Mouse (Mus musculus): ENCODE results near the gene Fbxl5. TPM values are rescaled to one million over a fixed set of nuclear protein-coding genes. Genes with fewer than 3 reads are reported as not detected.
A peak's percentile ranks its signal among the peaks of the same experiment; 100 is the strongest.

The Fbxl5 gene
- polyA plus RNA-seq, 1 experiment from 2014 or later = 72.5 TPM

DNA sequence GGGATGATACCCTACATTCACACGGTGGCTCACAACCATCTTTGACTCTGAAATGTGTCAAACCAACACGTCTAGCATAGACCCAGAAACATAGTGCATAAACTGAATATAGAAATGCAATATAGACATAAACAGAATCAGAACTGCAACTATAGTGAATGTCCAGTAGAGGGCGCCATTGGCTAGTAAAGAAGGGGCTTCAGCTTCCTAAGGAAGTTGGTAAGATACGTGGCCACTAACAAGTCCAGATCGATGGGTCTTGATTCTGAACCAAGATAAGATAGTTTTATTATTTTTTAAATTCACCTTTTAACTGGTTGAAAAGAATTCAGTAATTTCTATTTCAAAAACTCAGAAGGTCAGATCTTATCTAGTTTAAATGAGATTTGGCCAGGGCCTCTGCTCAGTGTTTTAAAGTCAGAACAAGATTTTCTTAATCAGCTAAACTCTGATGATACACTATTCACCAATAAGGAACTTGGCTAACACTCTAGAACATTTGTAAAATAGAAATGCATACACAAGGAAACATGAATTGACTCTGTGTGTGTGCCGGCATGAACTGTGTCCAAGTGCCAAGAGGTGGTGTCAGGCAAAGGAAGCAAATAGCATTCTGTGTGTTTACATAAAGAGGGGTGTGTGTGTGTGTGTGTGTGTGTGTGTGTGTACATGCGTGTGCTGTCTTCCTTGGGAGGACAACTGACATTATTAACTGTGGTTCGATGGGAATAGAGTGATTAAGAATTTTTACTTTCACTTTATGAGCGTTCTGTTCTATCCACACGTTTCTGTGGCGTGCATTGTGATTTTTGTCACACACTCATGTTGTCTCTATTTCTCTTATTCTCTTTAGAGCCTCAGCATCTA lies 19.9 kb upstream of the Fbxl5 start:
- Histone ChIP-seq H3K4me2 (ENCODE audit: low read depth, low read length) (peak overlapping the region; percentile 53), H3K9me3 (ENCODE audit: control insufficient read depth, low read length) (no peaks in the 10 kb centered on the region), H3K27ac (ENCODE audit: low read length) (peak overlapping the region; percentile 35; the same call in 1 of the 2 replicates), H3K27me3 (ENCODE audit: control insufficient read depth, insufficient read depth, low read depth, low read length) (no peaks in the 10 kb centered on the region), H3K4me1 (replicated peaks; ENCODE audit: control insufficient read depth, insufficient read depth, low read length) (no peaks in the 10 kb centered on the region; the same call in 1 of the 2 replicates), H3K36me3 (ENCODE audit: control insufficient read depth, insufficient read depth, low read length) (no peaks in the 10 kb centered on the region), H3K9ac (ENCODE audit: low read length) (0 out of 2 replicates have a peak overlapping the region, but pooled peaks have one; percentile 12), H3K4me3 (ENCODE audit: low read length) (peak overlapping the region; percentile 24)
- peak; percentile 77 for ATAC-seq (ENCODE audit: low read depth)
- 19% methylated on average over 11 of the region's 11 CpGs for WGBS

DNA sequence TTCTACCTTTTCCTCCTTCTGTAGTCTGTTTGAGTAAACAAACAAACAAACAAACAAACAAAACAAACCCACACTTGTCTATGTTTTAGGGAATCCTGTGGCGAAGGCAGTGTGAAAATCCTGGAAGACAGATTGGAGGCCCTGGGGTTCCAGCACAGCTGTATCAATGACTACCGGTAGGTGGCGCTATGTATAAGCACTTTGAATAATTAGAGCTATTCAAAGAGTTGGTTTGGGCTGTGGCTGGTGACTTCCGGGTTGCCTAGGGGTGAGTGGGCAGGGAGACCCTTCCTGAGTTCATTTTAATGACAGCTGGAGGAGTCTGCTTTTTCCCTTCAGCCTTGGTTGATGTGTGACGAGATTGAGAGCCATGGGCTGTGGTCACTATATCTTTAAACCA lies 15.9 kb upstream of the Fbxl5 start:
- no peak for ATAC-seq (ENCODE audit: low read depth)
- no peaks in the 10 kb centered on the region for H3K4me1 ChIP-seq (replicated peaks; ENCODE audit: control insufficient read depth, insufficient read depth, low read length)
- H3K27ac ChIP-seq (ENCODE audit: low read length) = no peak overlapping the region
- no peaks in the 10 kb centered on the region for H3K36me3 ChIP-seq (ENCODE audit: control insufficient read depth, insufficient read depth, low read length)
- H3K4me3 ChIP-seq (ENCODE audit: low read length) = no peak overlapping the region
- H3K4me2 ChIP-seq (ENCODE audit: low read depth, low read length) = no peak overlapping the region
- no peaks in the 10 kb centered on the region for H3K27me3 ChIP-seq (ENCODE audit: control insufficient read depth, insufficient read depth, low read depth, low read length)
- H3K9ac ChIP-seq (ENCODE audit: low read length) = no peak overlapping the region
- 47% methylated on average over 5 of the region's 5 CpGs for WGBS
- H3K9me3 ChIP-seq (ENCODE audit: control insufficient read depth, low read length) = no peaks in the 10 kb centered on the region

DNA sequence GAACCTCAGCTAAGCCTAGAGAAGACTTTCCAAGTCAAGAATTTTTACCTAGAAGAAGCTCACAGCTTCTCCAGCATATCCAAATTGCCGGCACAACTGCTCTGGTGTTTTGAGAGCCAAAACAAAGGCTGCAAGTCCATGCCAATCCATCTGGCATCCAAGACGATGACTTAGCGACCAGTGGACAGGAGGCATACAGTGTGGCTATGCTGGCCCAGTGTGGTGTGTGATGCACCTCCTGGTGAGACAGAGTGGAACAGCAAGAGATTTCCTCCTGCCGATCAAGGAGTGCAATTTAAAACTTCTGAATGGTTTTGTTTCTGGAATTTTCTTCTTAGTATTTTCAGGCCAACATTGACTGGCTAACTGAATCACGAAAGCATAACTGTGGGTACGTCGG lies 15.2 kb upstream of the Fbxl5 start:
- no peak for ATAC-seq (ENCODE audit: low read depth)
- Histone ChIP-seq H3K4me1 (replicated peaks; ENCODE audit: control insufficient read depth, insufficient read depth, low read length) (no peaks in the 10 kb centered on the region), H3K4me2 (ENCODE audit: low read depth, low read length) (no peak overlapping the region), H3K27me3 (ENCODE audit: control insufficient read depth, insufficient read depth, low read depth, low read length) (no peaks in the 10 kb centered on the region), H3K9ac (ENCODE audit: low read length) (no peak overlapping the region), H3K27ac (ENCODE audit: low read length) (no peak overlapping the region), H3K4me3 (ENCODE audit: low read length) (no peak overlapping the region), H3K36me3 (ENCODE audit: control insufficient read depth, insufficient read depth, low read length) (no peaks in the 10 kb centered on the region), H3K9me3 (ENCODE audit: control insufficient read depth, low read length) (no peaks in the 10 kb centered on the region)
- 89% methylated on average over 7 of the region's 7 CpGs for WGBS

DNA sequence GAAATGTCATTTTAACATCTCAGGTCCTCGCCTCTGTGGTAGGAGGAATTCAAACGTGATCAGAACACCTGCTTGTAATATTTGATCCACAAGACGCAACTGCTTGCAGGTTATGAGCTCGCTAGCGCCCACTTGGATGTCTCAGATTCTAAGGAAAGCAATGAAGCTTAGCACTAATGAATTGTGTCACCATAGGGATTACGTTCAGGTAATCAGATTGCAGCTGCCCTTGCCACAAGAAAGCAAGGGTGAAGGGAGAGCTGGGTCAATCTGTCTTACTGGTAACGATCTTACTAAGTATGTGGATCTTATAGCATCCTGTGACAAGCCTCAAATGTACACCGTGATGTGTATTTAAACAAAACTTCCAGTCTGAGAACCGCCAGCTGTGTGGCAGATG lies 5.9 kb upstream of the Fbxl5 start:
- ATAC-seq (ENCODE audit: low read depth) = no peak
- no peak overlapping the region for H3K27ac ChIP-seq (ENCODE audit: low read length)
- H3K4me3 ChIP-seq (ENCODE audit: low read length) = no peak overlapping the region
- H3K9ac ChIP-seq (ENCODE audit: low read length) = no peak overlapping the region
- H3K27me3 ChIP-seq (ENCODE audit: control insufficient read depth, insufficient read depth, low read depth, low read length) = no peaks in the 10 kb centered on the region
- 63% methylated on average over 9 of the region's 9 CpGs for WGBS
- no peaks in the 10 kb centered on the region for H3K9me3 ChIP-seq (ENCODE audit: control insufficient read depth, low read length)
- H3K36me3 ChIP-seq (ENCODE audit: control insufficient read depth, insufficient read depth, low read length) = no peaks in the 10 kb centered on the region
- H3K4me2 ChIP-seq (ENCODE audit: low read depth, low read length) = no peak overlapping the region
- no peaks in the 10 kb centered on the region for H3K4me1 ChIP-seq (replicated peaks; ENCODE audit: control insufficient read depth, insufficient read depth, low read length)

DNA sequence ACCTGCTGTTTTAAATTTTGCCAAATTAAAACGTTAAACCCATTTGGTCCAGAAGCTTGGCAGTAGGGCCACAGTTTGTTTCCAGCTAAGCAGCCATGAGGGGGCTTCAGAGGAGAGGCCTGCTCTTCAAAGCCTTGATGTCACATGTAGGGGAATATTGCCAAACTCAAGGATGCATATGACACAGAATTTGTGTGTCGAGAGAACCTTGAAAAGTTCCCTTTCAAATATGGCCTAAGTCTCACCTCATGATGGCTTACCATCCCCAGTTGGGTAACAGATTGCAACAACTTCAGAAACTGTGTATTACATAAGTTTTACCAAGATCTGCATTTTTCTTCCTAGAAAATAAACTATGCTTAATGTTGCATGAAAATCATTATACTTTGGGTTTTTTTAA lies 5.4 kb upstream of the Fbxl5 start:
- 81% methylated on average over 2 of the region's 2 CpGs for WGBS
- no peak for ATAC-seq (ENCODE audit: low read depth)
- Histone ChIP-seq H3K4me2 (ENCODE audit: low read depth, low read length) (no peak overlapping the region), H3K27me3 (ENCODE audit: control insufficient read depth, insufficient read depth, low read depth, low read length) (no peaks in the 10 kb centered on the region), H3K36me3 (ENCODE audit: control insufficient read depth, insufficient read depth, low read length) (no peaks in the 10 kb centered on the region), H3K4me1 (replicated peaks; ENCODE audit: control insufficient read depth, insufficient read depth, low read length) (no peaks in the 10 kb centered on the region), H3K4me3 (ENCODE audit: low read length) (no peak overlapping the region), H3K9me3 (ENCODE audit: control insufficient read depth, low read length) (no peaks in the 10 kb centered on the region), H3K27ac (ENCODE audit: low read length) (no peak overlapping the region), H3K9ac (ENCODE audit: low read length) (no peak overlapping the region)

DNA sequence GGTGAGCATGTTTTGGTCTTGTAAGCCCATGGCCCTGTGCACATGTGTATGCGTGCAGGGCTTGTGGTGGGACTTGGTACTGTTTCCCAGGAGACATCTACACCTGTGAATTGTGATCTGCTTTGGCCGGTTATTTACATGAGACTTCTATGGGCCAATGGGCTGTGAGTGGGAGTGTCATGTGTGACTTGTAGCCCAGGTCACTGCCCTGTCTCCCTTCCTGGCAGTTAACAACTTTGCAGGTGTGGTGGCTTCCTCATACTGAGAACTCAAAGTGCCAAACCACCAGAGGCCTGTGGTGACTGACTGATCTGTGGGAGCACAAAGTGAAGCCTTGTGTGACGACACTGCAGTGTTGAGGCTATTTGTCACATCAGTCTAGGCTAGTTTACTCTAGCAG lies 3.1 kb upstream of the Fbxl5 start:
- ATAC-seq (ENCODE audit: low read depth) = 0 out of 2 replicates have a peak, but pooled peaks have one; percentile 24
- Histone ChIP-seq H3K9me3 (ENCODE audit: control insufficient read depth, low read length) (no peaks in the 10 kb centered on the region), H3K4me1 (replicated peaks; ENCODE audit: control insufficient read depth, insufficient read depth, low read length) (no peaks in the 10 kb centered on the region), H3K27me3 (ENCODE audit: control insufficient read depth, insufficient read depth, low read depth, low read length) (no peaks in the 10 kb centered on the region), H3K4me2 (ENCODE audit: low read depth, low read length) (no peak overlapping the region), H3K36me3 (ENCODE audit: control insufficient read depth, insufficient read depth, low read length) (no peaks in the 10 kb centered on the region), H3K9ac (ENCODE audit: low read length) (no peak overlapping the region), H3K4me3 (ENCODE audit: low read length) (no peak overlapping the region), H3K27ac (ENCODE audit: low read length) (no peak overlapping the region)
- WGBS = 76% methylated on average over 3 of the region's 3 CpGs

DNA sequence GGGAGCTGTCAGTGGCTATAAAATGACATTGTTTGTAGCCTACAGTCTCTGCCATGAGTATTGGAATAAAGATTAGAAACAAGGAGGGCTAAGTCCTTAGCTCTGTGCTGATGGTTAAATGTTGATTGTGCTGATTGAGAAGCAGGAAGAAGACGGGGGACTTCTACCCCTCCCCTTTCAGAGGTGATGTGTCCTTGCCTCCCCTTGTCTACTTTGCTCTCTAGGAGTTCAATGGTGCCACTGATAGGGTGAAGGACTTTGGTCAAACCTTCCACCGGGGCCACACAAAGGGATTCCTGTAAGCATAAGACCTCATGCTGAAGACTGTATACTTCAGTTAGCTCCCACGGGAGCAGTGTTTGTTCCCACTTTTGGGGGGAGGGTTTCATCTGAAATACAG lies 1.4 kb upstream of the Fbxl5 start:
- no peak overlapping the region for H3K27ac ChIP-seq (ENCODE audit: low read length)
- WGBS = 59% methylated on average over 3 of the region's 3 CpGs

DNA sequence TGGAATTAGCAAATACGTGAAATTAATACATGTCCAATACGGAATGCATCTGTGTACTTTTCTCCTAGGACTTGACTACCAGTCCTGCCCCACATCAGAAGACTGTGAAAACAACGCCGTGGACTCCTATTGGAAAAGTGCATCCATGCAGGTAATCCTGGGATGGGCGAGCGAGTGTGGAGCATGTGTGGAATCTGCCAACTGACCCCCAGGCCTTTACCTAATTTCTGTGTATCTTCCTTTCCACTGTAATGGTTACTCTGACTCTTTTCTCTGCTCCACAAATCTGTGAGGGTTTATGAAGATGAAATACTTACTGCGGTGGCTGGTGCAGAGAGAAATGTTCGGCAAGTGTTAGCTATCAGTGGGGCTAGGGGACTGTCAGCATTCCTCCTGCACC lies 761 bp upstream of the Fbxl5 start:
- Histone ChIP-seq H3K4me3 (ENCODE audit: low read length) (no peak overlapping the region), H3K36me3 (ENCODE audit: control insufficient read depth, insufficient read depth, low read length) (no peaks in the 10 kb centered on the region), H3K27ac (ENCODE audit: low read length) (no peak overlapping the region), H3K4me1 (replicated peaks; ENCODE audit: control insufficient read depth, insufficient read depth, low read length) (peaks cover 5% of the 10 kb centered on the region; the same call in 1 of the 2 replicates), H3K4me2 (ENCODE audit: low read depth, low read length) (no peak overlapping the region), H3K9me3 (ENCODE audit: control insufficient read depth, low read length) (no peaks in the 10 kb centered on the region), H3K9ac (ENCODE audit: low read length) (no peak overlapping the region), H3K27me3 (ENCODE audit: control insufficient read depth, insufficient read depth, low read depth, low read length) (no peaks in the 10 kb centered on the region)
- ATAC-seq (ENCODE audit: low read depth) = no peak
- WGBS = 91% methylated on average over 8 of the region's 8 CpGs

More for the DNA sequence above, 1.4 kb upstream of the Fbxl5 start:
- H3K4me2 ChIP-seq (ENCODE audit: low read depth, low read length) = no peak overlapping the region
- H3K9me3 ChIP-seq (ENCODE audit: control insufficient read depth, low read length) = no peaks in the 10 kb centered on the region
- H3K27me3 ChIP-seq (ENCODE audit: control insufficient read depth, insufficient read depth, low read depth, low read length) = no peaks in the 10 kb centered on the region
- H3K4me3 ChIP-seq (ENCODE audit: low read length) = no peak overlapping the region
- no peaks in the 10 kb centered on the region for H3K36me3 ChIP-seq (ENCODE audit: control insufficient read depth, insufficient read depth, low read length)
- no peak overlapping the region for H3K9ac ChIP-seq (ENCODE audit: low read length)
- H3K4me1 ChIP-seq (replicated peaks; ENCODE audit: control insufficient read depth, insufficient read depth, low read length) = peaks cover 5% of the 10 kb centered on the region; the same call in 1 of the 2 replicates
- no peak for ATAC-seq (ENCODE audit: low read depth)

DNA sequence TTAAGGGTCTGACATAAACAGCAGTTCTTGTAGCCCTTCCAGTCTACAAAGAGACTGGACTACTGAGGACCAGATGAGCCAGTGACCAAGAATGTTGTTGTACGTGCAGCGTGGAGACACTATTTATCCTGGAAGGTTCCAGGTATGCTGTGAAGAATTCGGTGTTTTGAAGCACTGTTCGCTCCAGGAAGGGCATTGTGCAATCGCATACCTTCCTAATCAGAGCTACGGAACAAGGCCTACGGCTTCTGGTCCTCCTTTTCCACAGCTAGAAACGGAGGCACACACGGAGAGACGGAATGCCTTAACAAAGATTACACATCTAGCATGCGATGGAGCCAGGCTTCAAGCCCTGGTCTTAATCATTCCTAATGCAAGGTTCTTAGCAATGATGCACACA lies 653 bp downstream of the Fbxl5 start:
- Histone ChIP-seq H3K4me3 (ENCODE audit: low read length) (no peak overlapping the region), H3K36me3 (ENCODE audit: control insufficient read depth, insufficient read depth, low read length) (no peaks in the 10 kb centered on the region), H3K27me3 (ENCODE audit: control insufficient read depth, insufficient read depth, low read depth, low read length) (no peaks in the 10 kb centered on the region), H3K4me2 (ENCODE audit: low read depth, low read length) (no peak overlapping the region), H3K4me1 (replicated peaks; ENCODE audit: control insufficient read depth, insufficient read depth, low read length) (peaks cover 5% of the 10 kb centered on the region; the same call in 1 of the 2 replicates), H3K9ac (ENCODE audit: low read length) (no peak overlapping the region), H3K9me3 (ENCODE audit: control insufficient read depth, low read length) (no peaks in the 10 kb centered on the region), H3K27ac (ENCODE audit: low read length) (peak overlapping the region; percentile 13; the same call in 1 of the 2 replicates)
- 50% methylated on average over 11 of the region's 11 CpGs for WGBS
- peak; percentile 84 for ATAC-seq (ENCODE audit: low read depth)
